Comparison of ENCODE assay signal across 12 mouse cellular contexts in the genomic region with DNA sequence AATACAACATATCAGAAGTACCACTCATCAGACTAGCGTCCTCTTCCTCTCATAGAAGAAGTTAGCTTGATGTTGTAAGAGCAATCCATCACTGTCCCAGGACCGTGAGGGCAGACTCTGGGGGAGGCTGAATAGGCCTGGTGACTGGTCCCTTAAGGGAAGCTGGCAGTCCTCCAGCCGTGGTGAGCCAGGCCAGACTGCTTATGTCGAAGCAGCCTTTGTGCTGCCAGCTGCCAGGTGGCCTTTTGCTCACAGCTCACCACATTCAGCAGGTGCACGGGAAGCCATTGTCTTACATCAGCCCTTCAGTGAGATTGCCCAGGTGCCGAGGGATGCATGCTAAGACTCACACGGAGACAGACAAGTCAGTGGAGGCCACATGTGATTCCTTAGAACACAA.
DNase-seq lines count a peak whose midpoint lies in the region; ATAC-seq and TF ChIP-seq lines count a peak whose summit lies in the region.
"Had no signal": no experiment of that assay in that cellular context is flagged by ENCODE, and none has a peak within 500 bp of the region (broad histone marks: within the 10 kb centered on the region; RNA-seq: fewer than 3 reads in every experiment).

No protein-coding gene starts in this region.

- no peaks in the 10 kb centered on the region for H3K9me3 ChIP-seq in lung, embryonic 14.5 days (ENCODE audit: low read depth, low read length)
- no peaks in the 10 kb centered on the region for H3K9me3 ChIP-seq in hindbrain, embryonic 13.5 days

- DNase-seq in cerebellum, adult 9-10 months, result peak; percentile 27
- no peak for DNase-seq in cerebellum, postnatal 4 days (ENCODE audit: low spot score in 2 of 2)
- DNase-seq in lung, embryonic 14.5 days, result peak; percentile 24
- DNase-seq in lung, postnatal 25 days (ENCODE audit: low spot score), result no peak
- DNase-seq in adrenal gland, postnatal 14 days, result peak; percentile 84
- DNase-seq in layer of hippocampus, adult 9-10 months (ENCODE audit: low spot score), result no peak
- DNase-seq: B cell, adult 2 months had no signal

- no peak overlapping the region for H3K9ac ChIP-seq in lung, embryonic 14.5 days
- peak overlapping the region; percentile 44; the same call in 1 of the 2 replicates for H3K9ac ChIP-seq in hindbrain, embryonic 13.5 days
- H3K9ac ChIP-seq: liver, embryonic 14.5 days had no signal

- TF ChIP-seq CTCF in lung, embryonic 14.5 days (IDR thresholded peaks at IDR 0.05; ENCODE audit: low read depth), result no peak

- 27% methylated on average over 7 of the region's 7 CpGs for WGBS in lung, embryonic 14.5 days
- WGBS in hindbrain, embryonic 13.5 days, result 30% methylated on average over 7 of the region's 7 CpGs

- H3K4me1 ChIP-seq in lung, embryonic 14.5 days (ENCODE audit: insufficient read depth), result no peaks in the 10 kb centered on the region
- peaks cover 37% of the 10 kb centered on the region for H3K4me1 ChIP-seq in hindbrain, embryonic 13.5 days (replicated peaks)

- H3K4me3 ChIP-seq in lung, embryonic 14.5 days (ENCODE audit: low read depth, low read length), result no peak overlapping the region
- no peak overlapping the region for H3K4me3 ChIP-seq in hindbrain, embryonic 13.5 days
- H3K4me3 ChIP-seq: erythroblast, embryonic 14.5 days had no signal

- H3K27me3 ChIP-seq in lung, embryonic 14.5 days (ENCODE audit: insufficient read depth, low read length), result no peaks in the 10 kb centered on the region
- H3K27me3 ChIP-seq in hindbrain, embryonic 13.5 days, result no peaks in the 10 kb centered on the region

- no peak overlapping the region for H3K27ac ChIP-seq in lung, embryonic 14.5 days (ENCODE audit: low read depth)
- H3K27ac ChIP-seq in hindbrain, embryonic 13.5 days, result peak overlapping the region; percentile 74
- H3K27ac ChIP-seq: kidney, postnatal 0 days; liver, embryonic 14.5 days had no signal

- ATAC-seq in lung, embryonic 14.5 days (ENCODE audit: insufficient read depth), result no peak; the same call in 1 of the 2 replicates
- ATAC-seq in hindbrain, embryonic 13.5 days (ENCODE audit: low FRiP score), result peak; percentile 68
- ATAC-seq in inflammation-experienced regulatory T-cells, adult 6 months, result no peak

- H3K36me3 ChIP-seq in lung, embryonic 14.5 days (ENCODE audit: insufficient read depth), result no peaks in the 10 kb centered on the region
- H3K36me3 ChIP-seq in hindbrain, embryonic 13.5 days, result no peaks in the 10 kb centered on the region

- no peak overlapping the region for H3K4me2 ChIP-seq in lung, embryonic 14.5 days
- H3K4me2 ChIP-seq in hindbrain, embryonic 13.5 days, result no peak overlapping the region

Comparison
In these comparisons a context has a peak if more than half of its experiments do, and no peak if none do; other contexts are left out.
1. DNase-seq: peak in cerebellum, adult 9-10 months (single experiment), lung, embryonic 14.5 days (single experiment) and adrenal gland, postnatal 14 days (single experiment); none in cerebellum, postnatal 4 days (0 of 2), lung, postnatal 25 days (single experiment) and layer of hippocampus, adult 9-10 months (single experiment).